ENCODE assay signal across 19 mouse cellular contexts in genomic region chr19:10115373-10116158, GRCm38 (mm10).
"Had no signal": no experiment of that assay in that cellular context is flagged by ENCODE, and none has a peak within 500 bp of the region (broad histone marks: within the 10 kb centered on the region; RNA-seq: fewer than 3 reads in every experiment).

No protein-coding gene starts in this region.

- H3K9ac ChIP-seq: limb, embryonic 13.5 days; liver, embryonic 14.5 days; liver, postnatal 0 days; lung, embryonic 14.5 days; neural tube, embryonic 12.5 days; neural tube, embryonic 15.5 days; stomach, embryonic 15.5 days had no signal

- H3K4me3 ChIP-seq: limb, embryonic 10.5 days; limb, embryonic 13.5 days; neural tube, embryonic 12.5 days; neural tube, embryonic 15.5 days; stomach, embryonic 15.5 days had no signal

- H3K4me1 ChIP-seq: limb, embryonic 13.5 days; neural tube, embryonic 12.5 days; neural tube, embryonic 15.5 days; stomach, embryonic 15.5 days had no signal

- H3K36me3 ChIP-seq: limb, embryonic 10.5 days; limb, embryonic 13.5 days; neural tube, embryonic 12.5 days; neural tube, embryonic 15.5 days; stomach, embryonic 15.5 days had no signal

- H3K9me3 ChIP-seq: limb, embryonic 10.5 days; limb, embryonic 13.5 days; neural tube, embryonic 12.5 days; neural tube, embryonic 15.5 days; stomach, embryonic 15.5 days had no signal

- DNase-seq: kidney, adult 18-20 months; kidney, postnatal 4 days; liver, postnatal 0 days; lung, embryonic 14.5 days; midbrain, embryonic 14.5 days; right cerebral cortex, postnatal 25 days; spleen, adult 18-20 months; thymus, adult 18-20 months; thymus, postnatal 36 days had no signal

- H3K4me2 ChIP-seq: limb, embryonic 13.5 days; liver, embryonic 11.5 days; lung, embryonic 14.5 days; neural tube, embryonic 12.5 days; neural tube, embryonic 15.5 days; stomach, embryonic 15.5 days had no signal

- H3K27ac ChIP-seq: kidney, postnatal 0 days; limb, embryonic 10.5 days; limb, embryonic 13.5 days; liver, embryonic 14.5 days; macrophage; neural tube, embryonic 12.5 days; neural tube, embryonic 15.5 days; stomach, embryonic 15.5 days had no signal

- H3K27me3 ChIP-seq: limb, embryonic 13.5 days; neural tube, embryonic 12.5 days; neural tube, embryonic 15.5 days; stomach, embryonic 15.5 days had no signal

- ATAC-seq: liver, postnatal 0 days; lung, postnatal 0 days had no signal
